Mouse (Mus musculus) liver, postnatal 0 days (tissue): Measurements from ENCODE around the gene Flt1.

ENCODE experiments used
- CTCF ChIP-seq: sonication (generic); IDR thresholded peaks from 2 replicates; pipeline ENCODE4 v1.5.1; 2016; ENCODE audit warnings: antibody characterized with exemption, low read depth
- EP300 ChIP-seq: IDR thresholded peaks from 2 replicates; pipeline ENCODE4 v1.6.1; 2016; ENCODE audit warnings: antibody characterized with exemption, low read depth, mild to moderate bottlenecking

- no peak for TF ChIP-seq EP300
- no peak for TF ChIP-seq CTCF
Measured at GRCm38 (mm10) chr5:147726701-147727393, 1.0 kb upstream of the Flt1 start.
